Mouse (Mus musculus) liver, embryonic 14.5 days (tissue): ENCODE measurements around the gene C1galt1. TPM values are rescaled to one million over a fixed set of nuclear protein-coding genes. Genes with fewer than 3 reads are reported as not detected.
A peak's percentile ranks its signal among the peaks of the same experiment; 100 is the strongest.

ENCODE experiments used
- ATAC-seq: fragments of 200-750 bp; cut with Nextera tagmentation; 2 replicates; pipeline ENCODE4 v1.8.0; 2017; ENCODE audit warnings: moderate number of reproducible peaks, mild to moderate bottlenecking, moderate library complexity; ENCODE audit not compliant: insufficient read depth
- DNase-seq, 3 experiments: peaks; one replicate each; pipeline ENCODE4 v3.0.0-alpha.2; 2012 to 2013; ENCODE audit warnings: low read depth in 3 of 3, low spot score in 3 of 3
- H3K27ac ChIP-seq: fragments of 300-500 bp; sonication (generic); 2 replicates; pipeline ENCODE4 v1.5.1; 2014; ENCODE audit warnings: moderate library complexity, mild to moderate bottlenecking, control low read depth, inconsistent platforms
- H3K27me3 ChIP-seq: fragments of 300-500 bp; sonication (generic); 2 replicates; pipeline ENCODE4 v1.6.1; 2014; ENCODE audit warnings: mild to moderate bottlenecking, low read length, moderate library complexity; ENCODE audit not compliant: control insufficient read depth, insufficient read depth
- H3K36me3 ChIP-seq: fragments of 300-500 bp; sonication (generic); replicated peaks from 2 replicates; pipeline ENCODE4 v1.6.1; 2014; ENCODE audit warnings: low read depth; ENCODE audit not compliant: control insufficient read depth, insufficient read depth
- H3K4me1 ChIP-seq, 2 experiments: fragments of 200-500 bp in 1 of 2; fragments of 300-500 bp in 1 of 2; sonication (generic) in 1 of 2; replicated peaks; 2 replicates each; pipeline ENCODE4 v1.6.1; 2012 to 2014; ENCODE audit warnings: antibody characterized with exemption in 1 of 2, inconsistent platforms in 1 of 2, low read length in 1 of 2; ENCODE audit not compliant: control insufficient read depth in 2 of 2, insufficient read depth in 2 of 2
- H3K4me2 ChIP-seq: fragments of 300-500 bp; sonication (generic); 2 replicates; pipeline ENCODE4 v1.6.1; 2014; ENCODE audit warnings: low read depth, mild to moderate bottlenecking, control low read depth, moderate library complexity
- H3K4me3 ChIP-seq, 2 experiments: fragments of 200-500 bp in 1 of 2; fragments of 300-500 bp in 1 of 2; sonication (generic) in 1 of 2; 2 replicates each; pipeline ENCODE4 v1.5.1; 2012 to 2014; ENCODE audit warnings: low read depth in 2 of 2, low read length in 2 of 2, mild to moderate bottlenecking in 2 of 2, control low read depth in 1 of 2, inconsistent platforms in 1 of 2, moderate library complexity in 1 of 2; ENCODE audit not compliant: insufficient read depth in 1 of 2
- H3K9ac ChIP-seq: fragments of 300-500 bp; sonication (generic); replicated peaks from 2 replicates; pipeline ENCODE4 v1.6.1; 2014; ENCODE audit warnings: mild to moderate bottlenecking, control low read depth, moderate library complexity
- H3K9me3 ChIP-seq: fragments of 300-500 bp; sonication (generic); 2 replicates; pipeline ENCODE4 v1.6.1; 2016; ENCODE audit warnings: low read length, mixed read lengths; ENCODE audit not compliant: control insufficient read depth
- CTCF ChIP-seq: IDR thresholded peaks from 2 replicates; pipeline ENCODE4 v1.5.1; 2016; ENCODE audit warnings: antibody characterized with exemption, low read depth, control low read depth
- EP300 ChIP-seq: IDR thresholded peaks from 2 replicates; pipeline ENCODE4 v1.6.1; 2016; ENCODE audit warnings: antibody characterized with exemption, low read depth
- WGBS: fragments of 180-500 bp; shearing (Covaris S2); extraction: QIAGEN DNeasy Blood & Tissue Kit; methylation state at CpG from one replicate; pipeline ENCODE4 v1.1.7; 2014; ENCODE audit not compliant: insufficient replicate concordance; 5-methylcytosine and 5-hydroxymethylcytosine counted together
- polyA plus RNA-seq, 2 experiments: library from polyadenylated mRNA; depleted of rRNA in 1 of 2; stranded (reverse) in 1 of 2; unstranded in 1 of 2; fragments of >200 nt; fragmentation: Nextera tagmentation in 1 of 2; extraction: Ambion mirVana in 1 of 2; gene quantifications; 2 replicates each; pipeline versions ENCODE4 v1.2.1 to v1.2.3; 2012 to 2014

The C1galt1 gene
- polyA plus RNA-seq, 2 experiments: 6.3 to 8.0 TPM

- no peaks in the 10 kb centered on the region for H3K27me3 ChIP-seq
- no peaks in the 10 kb centered on the region for H3K36me3 ChIP-seq
- TF ChIP-seq CTCF (no peak), EP300 (no peak)
- 56% methylated on average over 6 of the region's 6 CpGs for WGBS
- ATAC-seq (no peak), DNase-seq (no peak)
- H3K27ac ChIP-seq: no peak overlapping the region
- H3K9me3 ChIP-seq: no peaks in the 10 kb centered on the region
- H3K4me2 ChIP-seq: no peak overlapping the region
- no peaks in the 10 kb centered on the region for H3K4me1 ChIP-seq
- no peak overlapping the region for H3K4me3 ChIP-seq
- no peak overlapping the region for H3K9ac ChIP-seq
Observed at GRCm38 (mm10) chr6:7822688-7823087, 22.0 kb upstream of the C1galt1 start.

- H3K4me1 ChIP-seq: no peaks in the 10 kb centered on the region
- no peak overlapping the region for H3K9ac ChIP-seq
- no peaks in the 10 kb centered on the region for H3K36me3 ChIP-seq
- H3K9me3 ChIP-seq: no peaks in the 10 kb centered on the region
- no peaks in the 10 kb centered on the region for H3K27me3 ChIP-seq
- H3K27ac ChIP-seq: no peak overlapping the region
- 59% methylated on average over 8 of the region's 8 CpGs for WGBS
- no peak overlapping the region for H3K4me3 ChIP-seq
- H3K4me2 ChIP-seq: no peak overlapping the region
- ATAC-seq (no peak), DNase-seq (no peak)
- no peak for TF ChIP-seq CTCF
- TF ChIP-seq EP300: no peak
Observed at GRCm38 (mm10) chr6:7830793-7831192, 13.8 kb upstream of the C1galt1 start.

GRCm38 (mm10) chr6:7832564-7833175, 12.0 kb upstream of the C1galt1 start:
- H3K9ac ChIP-seq: no peak overlapping the region
- H3K36me3 ChIP-seq: no peaks in the 10 kb centered on the region
- H3K27me3 ChIP-seq: no peaks in the 10 kb centered on the region
- WGBS: 70% methylated on average over 6 of the region's 6 CpGs
- no peaks in the 10 kb centered on the region for H3K9me3 ChIP-seq
- TF ChIP-seq CTCF (no peak), EP300 (no peak)
- H3K4me3 ChIP-seq: no peak overlapping the region
- no peak overlapping the region for H3K4me2 ChIP-seq
- H3K4me1 ChIP-seq: no peaks in the 10 kb centered on the region
- ATAC-seq (no peak), DNase-seq (no peak)
- no peak overlapping the region for H3K27ac ChIP-seq

- WGBS: 49% methylated on average over 10 of the region's 10 CpGs
- TF ChIP-seq EP300 (no peak), CTCF (no peak)
- Histone ChIP-seq H3K9me3 (no peaks in the 10 kb centered on the region), H3K4me1 (peaks cover 19 to 22% of the 10 kb centered on the region in 2 experiments), H3K36me3 (no peaks in the 10 kb centered on the region), H3K27me3 (no peaks in the 10 kb centered on the region), H3K27ac (no peak overlapping the region; the same call in 1 of the 2 replicates), H3K9ac (peak overlapping the region; percentile 35; the same call in 1 of the 2 replicates), H3K4me2 (peak overlapping the region; percentile 67), H3K4me3 (peak overlapping the region in 1 of 2 experiments; percentile 98; a peak in 2 of 4 replicates)
- ATAC-seq (no peak), DNase-seq (no peak)
Observed at GRCm38 (mm10) chr6:7843726-7844411, 773 bp upstream of the C1galt1 start.

- Histone ChIP-seq H3K9me3 (no peaks in the 10 kb centered on the region), H3K27ac (peak overlapping the region; percentile 81), H3K9ac (peak overlapping the region; percentile 99), H3K27me3 (no peaks in the 10 kb centered on the region), H3K4me2 (peak overlapping the region; percentile 67), H3K4me1 (peaks cover 19 to 24% of the 10 kb centered on the region in 2 experiments), H3K36me3 (no peaks in the 10 kb centered on the region), H3K4me3 (peak overlapping the region; percentile 98 to 99; a peak in 3 of 4 replicates)
- DNase-seq (peak; percentile 88 to 92 (median 91)), ATAC-seq (peak; percentile 96)
- TF ChIP-seq EP300: no peak
- peak; percentile 65 for TF ChIP-seq CTCF
- 0% methylated on average over 33 of the region's 33 CpGs for WGBS
Observed at GRCm38 (mm10) chr6:7844412-7844801, 235 bp upstream of the C1galt1 start.
